Mouse (Mus musculus) gastrocnemius, adult 2 months (tissue): ENCODE data around the gene Tmem121b. TPM values are rescaled to one million over a fixed set of nuclear protein-coding genes. Genes with fewer than 3 reads are reported as not detected.

ENCODE experiments used
- DNase-seq: peaks from one replicate; pipeline ENCODE4 v3.0.0; 2022
- H3K27ac ChIP-seq: fragments of 200-600 bp; 2 replicates; pipeline ENCODE4 v1.8.1; 2022; ENCODE audit warnings: mild to moderate bottlenecking
- H3K4me3 ChIP-seq: fragments of 200-600 bp; 2 replicates; pipeline ENCODE4 v1.8.1; 2022; ENCODE audit warnings: mild to moderate bottlenecking, moderate library complexity
- CTCF ChIP-seq: fragments of 200-600 bp; IDR thresholded peaks from 2 replicates; pipeline ENCODE4 v1.8.1; 2022; ENCODE audit warnings: antibody characterized with exemption, mild to moderate bottlenecking, moderate library complexity
- intact Hi-C: fragments of 180-260 bp; cut with DNase I; formaldehyde crosslinking; loops from one replicate; pipeline ENCODE4 v1.15.1; 2025
- total RNA-seq, 2 experiments: library from RNA; stranded (reverse); gene quantifications; 2 replicates each; pipeline ENCODE4 v1.2.3; 2021

The Tmem121b gene
- total RNA-seq, 2 experiments from 2014 or later: not detected

DNA sequence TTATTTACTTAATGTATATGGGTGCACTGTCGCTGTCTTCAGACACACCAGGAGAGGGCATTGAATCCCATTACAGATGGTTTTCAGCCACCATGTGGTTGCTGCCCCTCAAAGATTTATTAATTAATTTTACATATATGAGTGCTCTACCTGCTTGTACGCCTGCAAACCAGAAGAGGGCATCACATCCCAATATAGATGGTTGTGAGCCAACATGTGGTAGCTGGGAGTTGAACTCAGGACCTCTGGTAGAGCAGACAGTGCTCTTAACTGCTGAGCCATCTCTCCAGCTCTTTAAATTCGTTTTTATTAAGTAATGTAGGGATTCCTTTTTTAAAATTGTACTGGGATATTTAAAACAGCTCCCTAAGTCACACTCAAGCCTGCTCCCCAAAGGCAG is 24.3 kb downstream of the Tmem121b start:
- intact Hi-C loops: no loop called here
- no peak overlapping the region for H3K4me3 ChIP-seq

DNA sequence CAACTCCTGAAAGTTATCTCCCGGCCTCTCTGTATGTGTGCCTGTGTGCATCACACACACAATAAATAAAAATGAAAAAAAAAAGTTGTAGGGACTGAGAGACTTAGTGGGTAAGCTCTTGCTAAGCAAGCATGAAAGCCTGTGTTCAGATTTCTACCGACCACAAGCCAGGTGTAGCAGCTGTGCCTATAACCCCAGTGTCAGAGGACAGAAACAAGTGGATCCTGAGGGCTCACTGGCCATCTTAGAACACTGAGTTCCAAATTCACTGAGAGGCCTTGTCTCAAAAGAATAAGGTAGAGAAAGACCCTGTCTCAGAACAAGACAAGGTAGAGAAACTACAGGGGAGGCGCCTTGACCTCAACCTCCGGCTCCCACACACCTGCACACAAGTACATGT is 25.3 kb downstream of the Tmem121b start:
- no peak for TF ChIP-seq CTCF
- intact Hi-C loops: no loop called here

More for the DNA sequence above, 24.3 kb downstream of the Tmem121b start:
- no peak for TF ChIP-seq CTCF
- DNase-seq: no peak
- H3K27ac ChIP-seq: no peak overlapping the region

DNA sequence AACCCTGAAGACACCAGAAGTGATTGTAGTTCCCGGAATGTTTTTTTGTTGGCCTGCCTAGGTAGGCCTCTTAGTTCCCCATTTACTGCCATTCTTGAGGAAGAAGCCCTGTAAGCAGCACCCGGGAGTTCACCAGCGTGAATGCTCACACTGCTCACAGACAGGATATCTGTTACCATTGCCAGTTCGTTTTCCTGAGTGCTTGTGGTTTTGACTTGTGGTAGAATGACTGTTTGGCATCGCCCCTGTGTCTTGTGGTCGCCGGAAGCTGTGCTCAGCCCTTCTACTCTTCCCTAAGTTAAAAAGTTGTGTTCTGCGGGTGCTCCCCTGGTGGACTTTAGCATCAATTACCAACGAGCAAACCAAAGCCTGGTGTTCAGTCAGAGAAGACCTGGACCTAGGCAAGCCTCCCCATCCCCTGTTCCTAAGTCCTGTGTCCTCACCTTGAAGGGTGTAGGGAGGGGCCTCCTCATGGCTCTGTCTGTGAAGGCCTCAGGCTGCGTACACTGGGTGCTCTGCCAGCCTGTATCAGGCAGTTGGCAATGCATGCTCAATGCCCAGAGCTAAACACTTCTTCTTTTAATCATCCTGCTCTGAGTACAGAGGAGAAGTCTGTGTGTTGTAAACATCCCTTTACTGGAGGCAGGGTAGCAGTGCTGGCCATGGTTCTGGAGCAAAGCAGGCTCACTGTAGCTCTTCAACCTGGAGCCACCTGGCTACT is 26.8 kb downstream of the Tmem121b start:
- Histone ChIP-seq H3K4me3 (no peak overlapping the region), H3K27ac (no peak overlapping the region)
- intact Hi-C loops: no loop called here
- TF ChIP-seq CTCF: no peak
- no peak for DNase-seq

More for the DNA sequence above, 25.3 kb downstream of the Tmem121b start:
- H3K4me3 ChIP-seq: no peak overlapping the region
- no peak for DNase-seq
- no peak overlapping the region for H3K27ac ChIP-seq

DNA sequence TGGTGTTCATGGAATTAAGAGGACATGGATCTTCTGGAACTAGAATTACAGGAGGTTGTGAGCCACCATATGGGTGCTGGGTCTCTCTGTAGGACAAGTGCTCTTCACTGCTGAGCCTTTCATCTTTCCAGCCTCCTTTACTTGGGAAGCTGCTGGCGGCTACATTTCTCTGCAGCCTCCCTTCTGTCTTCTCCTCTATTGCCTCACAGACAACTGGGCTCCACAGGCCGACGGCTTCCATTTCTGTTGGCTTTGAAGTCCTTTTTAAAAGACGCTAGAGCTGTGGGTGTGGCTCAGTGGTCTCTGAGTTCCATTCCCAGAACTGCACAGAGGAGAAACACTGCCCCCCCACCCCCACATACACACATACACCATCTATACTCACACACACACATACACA is 28.2 kb downstream of the Tmem121b start:
- intact Hi-C loops: no loop called here

DNA sequence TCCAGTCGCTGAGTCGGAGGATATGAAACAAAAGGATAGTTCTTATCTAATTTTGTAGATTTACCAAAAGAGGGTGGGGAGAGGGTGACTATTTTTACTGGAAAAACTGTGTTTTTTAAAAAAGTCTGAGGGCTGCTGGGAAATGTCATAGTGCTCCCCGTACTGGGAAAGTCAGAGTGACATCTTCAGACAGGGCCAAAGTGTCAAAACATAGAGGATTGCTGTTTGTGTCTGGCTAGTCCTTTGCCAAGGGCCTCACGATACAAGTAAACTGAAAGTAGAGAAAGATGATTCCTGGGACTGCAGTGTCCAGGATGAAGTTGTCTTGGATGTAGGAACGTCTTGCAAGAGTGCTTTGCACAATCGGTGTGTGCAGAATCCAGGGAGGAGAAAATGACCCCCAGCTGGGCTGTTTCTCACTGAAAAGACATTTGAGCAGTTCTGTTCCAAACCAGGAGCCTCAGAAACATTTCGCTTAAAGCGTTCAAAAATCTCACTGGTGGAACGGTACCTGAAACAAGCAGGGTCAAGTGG is 29.1 kb downstream of the Tmem121b start:
- H3K27ac ChIP-seq: peak overlapping the region; percentile 0; the same call in 1 of the 2 replicates
- no peak for DNase-seq
- no peak for TF ChIP-seq CTCF
- intact Hi-C loops: no loop called here
- H3K4me3 ChIP-seq: peak overlapping the region; percentile 86

More for the DNA sequence above, 28.2 kb downstream of the Tmem121b start:
- Histone ChIP-seq H3K27ac (no peak overlapping the region; the same call in 1 of the 2 replicates), H3K4me3 (no peak overlapping the region)
- DNase-seq: no peak
- TF ChIP-seq CTCF: no peak

DNA sequence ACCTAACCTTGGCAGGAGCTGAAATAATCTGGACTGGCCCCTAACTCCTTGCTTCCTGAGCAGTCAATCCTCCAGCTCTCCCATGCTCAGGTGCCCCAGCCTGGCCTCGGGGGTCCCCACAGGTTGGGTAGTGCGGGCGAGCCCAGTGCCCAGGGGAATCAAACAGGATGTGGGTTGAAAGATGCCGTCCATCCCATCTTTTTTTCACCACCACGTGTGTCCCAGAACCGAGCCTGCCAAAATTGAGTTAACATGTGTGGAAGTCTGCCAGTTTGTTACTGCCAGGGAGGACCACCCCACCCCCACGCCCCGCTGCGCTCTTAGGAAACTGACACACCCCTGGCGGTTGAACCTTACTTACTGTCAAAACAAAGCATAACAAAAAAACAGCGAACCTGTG is 29.7 kb downstream of the Tmem121b start:
- peak; percentile 46 for DNase-seq
- Histone ChIP-seq H3K27ac (peak overlapping the region; percentile 79), H3K4me3 (peak overlapping the region; percentile 86)
- intact Hi-C loops: no loop called here
- TF ChIP-seq CTCF: no peak

DNA sequence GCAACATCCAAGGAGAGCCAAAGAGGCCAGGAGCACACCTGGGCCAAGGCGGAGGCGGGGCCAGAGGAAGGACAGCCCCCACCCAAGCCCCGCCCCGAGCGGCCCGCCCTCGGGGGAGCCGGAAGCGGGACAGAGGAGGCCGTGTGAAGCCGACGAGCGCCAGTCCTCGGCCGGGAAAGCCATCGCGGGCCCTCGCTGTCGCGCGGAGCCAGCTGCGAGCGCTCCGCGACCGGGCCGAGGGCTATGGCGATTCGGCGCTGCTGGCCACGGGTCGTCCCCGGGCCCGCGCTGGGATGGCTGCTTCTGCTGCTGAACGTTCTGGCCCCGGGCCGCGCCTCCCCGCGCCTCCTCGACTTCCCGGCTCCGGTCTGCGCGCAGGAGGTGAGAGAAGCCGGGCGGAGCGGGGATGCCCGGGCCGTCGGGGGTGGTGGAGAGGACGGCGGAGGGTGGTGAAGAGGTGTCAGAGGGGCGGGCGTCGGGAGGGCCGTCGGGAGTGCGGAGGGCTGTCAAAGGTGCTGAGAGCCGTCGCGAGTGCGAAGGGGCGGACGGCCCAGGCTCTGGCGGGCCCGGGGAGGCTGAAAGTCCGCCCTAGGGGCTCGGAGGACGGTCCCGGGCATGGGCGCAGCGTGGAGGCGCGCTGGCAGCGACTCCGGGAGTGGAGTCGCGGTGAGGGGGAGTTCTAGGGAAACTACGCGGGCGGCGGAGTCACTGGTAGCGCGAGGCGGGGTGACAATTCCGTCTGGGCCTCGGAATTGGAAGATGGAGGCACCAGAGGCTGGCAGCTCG is 30.3 kb downstream of the Tmem121b start, which contains the start of gene Il17ra:
Il17ra (plus strand) TSS at position 162 of the 786 bp plus-strand sequence.
- peak within 1 kb of the TSS; percentile 79 for H3K27ac ChIP-seq
- DNase-seq: peak; percentile 80
- peak within 1 kb of the TSS; percentile 86 for H3K4me3 ChIP-seq
- intact Hi-C loops: no loop called here
- TF ChIP-seq CTCF: no peak

DNA sequence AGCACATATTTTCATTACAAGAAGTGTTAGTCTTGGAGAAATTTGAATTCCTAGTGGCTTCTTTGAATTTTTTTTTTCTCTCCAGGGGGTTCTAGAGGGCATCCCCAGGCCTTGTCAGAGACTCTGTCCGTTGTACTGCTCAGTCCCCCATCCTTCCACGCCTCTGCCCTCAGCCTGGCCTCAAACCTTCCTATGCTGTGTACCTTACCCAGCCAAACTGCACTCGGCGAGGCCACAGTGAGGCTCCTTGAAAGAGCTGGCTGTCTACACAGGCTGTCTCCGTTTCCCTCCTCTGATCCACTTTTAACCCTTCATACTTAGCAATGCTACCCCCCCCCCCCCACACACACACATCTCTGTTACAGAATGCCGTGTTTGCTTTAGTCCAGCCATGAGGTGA is 31.4 kb downstream of the Tmem121b start:
- no peak for DNase-seq
- Histone ChIP-seq H3K27ac (no peak overlapping the region), H3K4me3 (no peak overlapping the region)
- intact Hi-C loops: no loop called here
- TF ChIP-seq CTCF: no peak

DNA sequence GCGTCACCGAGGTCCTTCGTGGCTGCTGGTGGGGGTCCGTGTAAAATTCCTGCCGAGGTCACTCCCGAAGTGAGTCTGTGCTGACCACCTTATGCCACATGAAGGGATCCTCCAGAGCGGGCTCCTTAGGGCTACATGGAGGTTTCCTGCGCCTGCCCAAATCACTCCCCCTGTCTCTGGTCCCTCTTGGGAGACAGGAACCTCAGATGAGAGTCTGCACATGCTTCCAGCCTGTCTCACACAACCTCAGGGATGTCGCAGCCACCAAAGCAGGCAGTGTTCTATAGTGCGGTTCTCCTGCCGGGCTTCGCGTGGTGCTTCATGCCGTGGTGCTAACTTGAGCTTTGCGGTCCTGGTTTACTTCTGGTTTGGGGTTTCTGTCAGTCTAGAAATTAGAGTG is 32.4 kb downstream of the Tmem121b start:
- TF ChIP-seq CTCF: no peak
- DNase-seq: no peak

DNA sequence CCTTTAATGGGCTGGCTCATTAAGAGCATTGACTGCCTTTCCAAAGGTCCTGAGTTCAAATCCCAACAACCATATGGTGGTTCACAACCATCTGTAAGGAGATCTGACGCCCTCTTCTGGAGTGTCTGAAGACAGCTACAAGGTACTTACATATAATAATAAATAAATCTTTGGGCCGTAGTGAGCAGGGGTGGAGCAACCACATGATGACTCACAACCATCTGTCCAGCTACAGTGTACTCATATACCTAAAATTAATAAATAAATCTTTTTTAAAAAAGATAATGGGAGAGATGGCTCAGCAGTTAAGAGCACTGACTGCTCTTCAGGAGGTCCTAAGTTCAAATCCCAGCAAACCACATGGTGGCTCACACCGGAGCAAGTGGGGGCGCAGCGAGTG is 35.9 kb downstream of the Tmem121b start:
- intact Hi-C loops: no loop called here
- no peak for DNase-seq
- Histone ChIP-seq H3K27ac (no peak overlapping the region), H3K4me3 (no peak overlapping the region)
- TF ChIP-seq CTCF: no peak

More for the DNA sequence above, 32.4 kb downstream of the Tmem121b start:
- Histone ChIP-seq H3K27ac (no peak overlapping the region), H3K4me3 (no peak overlapping the region)
- intact Hi-C loops: no loop called here

DNA sequence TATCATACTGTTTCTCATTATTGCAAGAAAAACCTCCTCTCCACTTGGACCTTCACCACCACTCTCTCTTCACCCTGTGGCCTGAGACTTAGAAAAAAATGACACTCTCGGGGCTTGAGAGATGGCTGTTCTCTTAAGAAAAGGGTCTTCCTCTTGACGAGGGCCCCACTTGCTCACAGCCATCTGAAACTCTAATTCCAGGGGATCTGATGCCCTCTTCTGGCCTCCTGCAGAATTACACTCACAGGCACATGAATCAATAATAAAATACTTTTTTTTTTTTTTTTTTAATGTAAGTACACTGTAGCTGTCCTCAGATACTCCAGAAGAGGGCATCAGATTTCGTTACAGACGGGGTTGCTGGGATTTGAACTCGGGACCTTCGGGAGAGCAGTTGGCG is 36.5 kb downstream of the Tmem121b start:
- H3K4me3 ChIP-seq: no peak overlapping the region
- intact Hi-C loops: no loop called here
- DNase-seq: no peak
- no peak overlapping the region for H3K27ac ChIP-seq
- peak; percentile 50 for TF ChIP-seq CTCF

DNA sequence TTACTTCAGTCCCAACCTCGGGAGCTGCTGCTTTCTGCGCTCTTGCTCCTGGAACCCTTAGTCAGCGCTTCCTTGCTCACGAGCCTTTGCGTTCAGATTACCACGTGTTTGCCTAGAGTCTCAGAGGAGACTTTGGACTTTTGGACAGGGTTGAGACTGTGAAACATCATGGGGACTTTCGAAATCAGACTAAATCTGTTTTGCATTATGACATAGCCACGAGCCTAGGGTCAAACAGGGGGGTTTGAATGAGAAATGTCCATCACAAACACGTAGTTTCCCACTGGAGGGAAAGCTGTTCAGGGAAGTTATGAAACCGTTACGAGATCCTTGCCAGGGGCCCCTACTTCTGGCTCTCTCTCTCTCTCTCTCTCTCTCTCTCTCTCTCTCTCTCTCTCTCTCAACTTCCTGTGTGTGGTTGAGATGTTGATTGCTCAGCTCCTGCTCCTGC is 39.0 kb downstream of the Tmem121b start:
- intact Hi-C loops: no loop called here
- H3K4me3 ChIP-seq: peak overlapping the region; percentile 26

DNA sequence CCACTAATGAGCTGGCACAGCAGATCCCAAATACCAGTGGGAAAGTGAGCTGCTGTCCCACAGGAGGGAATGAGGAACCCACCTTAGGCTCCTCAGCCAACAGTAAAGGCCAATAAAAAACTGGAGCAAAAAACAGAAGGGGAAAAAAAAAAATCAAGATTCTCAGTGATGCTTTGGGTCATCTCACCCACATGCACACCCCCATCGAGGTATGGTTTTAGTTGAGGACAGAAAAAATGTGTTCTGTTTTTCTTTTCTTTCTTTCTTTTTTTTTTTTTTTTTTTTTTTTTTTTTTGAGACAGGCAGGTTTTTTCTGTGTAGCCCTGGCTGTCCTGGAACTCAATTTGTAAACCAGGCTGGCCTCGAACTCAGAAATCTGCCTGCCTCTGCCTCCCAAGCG is 40.1 kb downstream of the Tmem121b start:
- Histone ChIP-seq H3K27ac (no peak overlapping the region), H3K4me3 (no peak overlapping the region)
- DNase-seq: no peak
- intact Hi-C loops: no loop called here
- TF ChIP-seq CTCF: no peak

More for the DNA sequence above, 39.0 kb downstream of the Tmem121b start:
- no peak for TF ChIP-seq CTCF
- H3K27ac ChIP-seq: no peak overlapping the region
- DNase-seq: peak; percentile 34
